Mouse (Mus musculus) liver, embryonic 15.5 days (tissue): ENCODE measurements at regions not wholly inside any gene's neighbourhood (a gene's known extent, or its start where the extent isn't known, plus 50 kb on each side); places are given as distances from the start of the nearest gene placed in this dataset.
A peak's percentile ranks its signal among the peaks of the same experiment; 100 is the strongest.
"Not testable (repeated sequence)": the region's sequence is repeated elsewhere in the genome, so short reads cannot be mapped to it uniquely, and the experiment has no call there.

Source experiments
- ATAC-seq: fragments of 200-750 bp; cut with Nextera tagmentation; 2 replicates; pipeline ENCODE4 v1.8.0; 2017; ENCODE audit warnings: moderate number of reproducible peaks, mild to moderate bottlenecking, moderate library complexity; ENCODE audit not compliant: insufficient read depth
- H3K27ac ChIP-seq: fragments of 300-500 bp; sonication (generic); replicated peaks from 2 replicates; pipeline ENCODE4 v1.5.1; 2015; ENCODE audit warnings: mild to moderate bottlenecking, inconsistent platforms
- H3K27me3 ChIP-seq: fragments of 300-500 bp; sonication (generic); 2 replicates; pipeline ENCODE4 v1.6.1; 2015; ENCODE audit warnings: mild to moderate bottlenecking, inconsistent platforms
- H3K36me3 ChIP-seq: fragments of 300-500 bp; sonication (generic); replicated peaks from 2 replicates; pipeline ENCODE4 v1.6.1; 2015; ENCODE audit warnings: moderate library complexity, mild to moderate bottlenecking, inconsistent platforms
- H3K4me1 ChIP-seq: fragments of 300-500 bp; sonication (generic); replicated peaks from 2 replicates; pipeline ENCODE4 v1.6.1; 2015; ENCODE audit warnings: inconsistent platforms
- H3K4me2 ChIP-seq: fragments of 300-500 bp; sonication (generic); 2 replicates; pipeline ENCODE4 v1.6.1; 2015; ENCODE audit warnings: moderate library complexity, mild to moderate bottlenecking, inconsistent platforms
- H3K4me3 ChIP-seq: fragments of 300-500 bp; sonication (generic); replicated peaks from 2 replicates; pipeline ENCODE4 v1.5.1; 2015; ENCODE audit warnings: mild to moderate bottlenecking, inconsistent platforms
- H3K9ac ChIP-seq: fragments of 300-500 bp; sonication (generic); 2 replicates; pipeline ENCODE4 v1.6.1; 2015; ENCODE audit warnings: moderate library complexity, mild to moderate bottlenecking, inconsistent platforms
- H3K9me3 ChIP-seq: fragments of 300-500 bp; sonication (generic); replicated peaks from 2 replicates; pipeline ENCODE4 v1.6.1; 2016; ENCODE audit warnings: inconsistent platforms
- WGBS: fragments of 180-500 bp; shearing (Covaris S2); methylation state at CpG from one replicate; pipeline ENCODE4 v1.1.7; 2015; ENCODE audit warnings: mixed read lengths; ENCODE audit not compliant: insufficient replicate concordance; 5-methylcytosine and 5-hydroxymethylcytosine counted together

- not testable (repeated sequence) for ATAC-seq, H3K36me3 ChIP-seq, H3K27me3 ChIP-seq, H3K4me3 ChIP-seq, H3K4me2 ChIP-seq, H3K9ac ChIP-seq, H3K27ac ChIP-seq, H3K9me3 ChIP-seq
- peaks cover 24% of the 10 kb centered on the region for H3K4me1 ChIP-seq
Observed at GRCm38 (mm10) chr17:50419551-50419950, 89.7 kb upstream of the Plcl2 start.

- 65% methylated on average over 10 of the region's 12 CpGs for WGBS
Observed at GRCm38 (mm10) chr17:50419966-50420365, 89.2 kb upstream of the Plcl2 start.

GRCm38 (mm10) chr17:50420690-50421089 is 88.5 kb upstream of the Plcl2 start:
- Histone ChIP-seq H3K9me3 (no peaks in the 10 kb centered on the region), H3K4me2 (no peak overlapping the region), H3K27ac (no peak overlapping the region), H3K27me3 (no peaks in the 10 kb centered on the region), H3K9ac (no peak overlapping the region), H3K4me1 (peaks cover 36% of the 10 kb centered on the region), H3K36me3 (no peaks in the 10 kb centered on the region), H3K4me3 (no peak overlapping the region)
- WGBS: 76% methylated on average over 6 of the region's 6 CpGs
- no peak for ATAC-seq

More at GRCm38 (mm10) chr17:50419966-50420365, 89.2 kb upstream of the Plcl2 start:
- no peak overlapping the region for H3K4me2 ChIP-seq
- no peaks in the 10 kb centered on the region for H3K36me3 ChIP-seq
- no peak overlapping the region for H3K9ac ChIP-seq
- peak; percentile 86 for ATAC-seq
- no peak overlapping the region for H3K4me3 ChIP-seq
- peaks cover 28% of the 10 kb centered on the region for H3K4me1 ChIP-seq
- no peaks in the 10 kb centered on the region for H3K27me3 ChIP-seq
- no peak overlapping the region; the same call in 1 of the 2 replicates for H3K27ac ChIP-seq
- no peaks in the 10 kb centered on the region for H3K9me3 ChIP-seq

- Histone ChIP-seq H3K9me3 (no peaks in the 10 kb centered on the region), H3K4me3 (no peak overlapping the region), H3K4me2 (no peak overlapping the region), H3K4me1 (peaks cover 43% of the 10 kb centered on the region), H3K27ac (no peak overlapping the region), H3K36me3 (no peaks in the 10 kb centered on the region), H3K27me3 (no peaks in the 10 kb centered on the region), H3K9ac (no peak overlapping the region)
- ATAC-seq: no peak
- WGBS: 88% methylated on average over 10 of the region's 10 CpGs
Observed at GRCm38 (mm10) chr17:50421476-50421875, 87.7 kb upstream of the Plcl2 start.

GRCm38 (mm10) chr17:50425110-50425509 is 84.1 kb upstream of the Plcl2 start:
- no peak overlapping the region for H3K9ac ChIP-seq
- no peaks in the 10 kb centered on the region for H3K36me3 ChIP-seq
- H3K9me3 ChIP-seq: no peaks in the 10 kb centered on the region
- WGBS: 15% methylated on average over 3 of the region's 3 CpGs
- H3K4me1 ChIP-seq: peaks cover 51% of the 10 kb centered on the region
- peak overlapping the region; percentile 73 for H3K27ac ChIP-seq
- no peak overlapping the region for H3K4me3 ChIP-seq
- H3K27me3 ChIP-seq: peaks cover 16% of the 10 kb centered on the region; the same call in 1 of the 2 replicates
- ATAC-seq: peak; percentile 100
- peak overlapping the region; percentile 37 for H3K4me2 ChIP-seq

GRCm38 (mm10) chr17:50425531-50425930 is 83.7 kb upstream of the Plcl2 start:
- H3K36me3 ChIP-seq: no peaks in the 10 kb centered on the region
- H3K4me1 ChIP-seq: peaks cover 47% of the 10 kb centered on the region
- H3K4me2 ChIP-seq: peak overlapping the region; percentile 37
- no peaks in the 10 kb centered on the region for H3K9me3 ChIP-seq
- peaks cover 16% of the 10 kb centered on the region; the same call in 1 of the 2 replicates for H3K27me3 ChIP-seq
- no peak overlapping the region for H3K4me3 ChIP-seq
- H3K9ac ChIP-seq: no peak overlapping the region
- peak overlapping the region; percentile 73 for H3K27ac ChIP-seq
- peak; percentile 55 for ATAC-seq
- WGBS: 30% methylated on average over 4 of the region's 4 CpGs

GRCm38 (mm10) chr17:50426146-50426545 is 83.1 kb upstream of the Plcl2 start:
- H3K36me3 ChIP-seq: no peaks in the 10 kb centered on the region
- H3K4me1 ChIP-seq: peaks cover 46% of the 10 kb centered on the region
- H3K27ac ChIP-seq: no peak overlapping the region
- peaks cover 16% of the 10 kb centered on the region; the same call in 1 of the 2 replicates for H3K27me3 ChIP-seq
- no peak overlapping the region for H3K4me3 ChIP-seq
- no peak for ATAC-seq
- H3K9ac ChIP-seq: no peak overlapping the region
- 68% methylated on average over 7 of the region's 7 CpGs for WGBS
- no peaks in the 10 kb centered on the region for H3K9me3 ChIP-seq
- no peak overlapping the region; the same call in 1 of the 2 replicates for H3K4me2 ChIP-seq

GRCm38 (mm10) chr17:50427331-50428003 is 81.7 kb upstream of the Plcl2 start:
- WGBS: 38% methylated on average over 10 of the region's 10 CpGs
- no peak for ATAC-seq
- H3K9ac ChIP-seq: no peak overlapping the region

GRCm38 (mm10) chr17:50428004-50428560 is 81.1 kb upstream of the Plcl2 start:
- H3K9me3 ChIP-seq: no peaks in the 10 kb centered on the region
- H3K4me3 ChIP-seq: no peak overlapping the region
- no peaks in the 10 kb centered on the region for H3K36me3 ChIP-seq
- peaks cover 20% of the 10 kb centered on the region for H3K27me3 ChIP-seq
- peaks cover 41% of the 10 kb centered on the region for H3K4me1 ChIP-seq
- H3K4me2 ChIP-seq: no peak overlapping the region
- H3K9ac ChIP-seq: no peak overlapping the region
- no peak for ATAC-seq
- no peak overlapping the region for H3K27ac ChIP-seq
- WGBS: 41% methylated on average over 5 of the region's 5 CpGs

More at GRCm38 (mm10) chr17:50427331-50428003, 81.7 kb upstream of the Plcl2 start:
- Histone ChIP-seq H3K27me3 (peaks cover 20% of the 10 kb centered on the region), H3K4me1 (peaks cover 41% of the 10 kb centered on the region), H3K9me3 (no peaks in the 10 kb centered on the region), H3K4me2 (no peak overlapping the region), H3K36me3 (no peaks in the 10 kb centered on the region), H3K27ac (no peak overlapping the region), H3K4me3 (no peak overlapping the region)

- Histone ChIP-seq H3K27me3 (peaks cover 24% of the 10 kb centered on the region), H3K9ac (no peak overlapping the region), H3K4me3 (no peak overlapping the region), H3K4me2 (no peak overlapping the region), H3K4me1 (peaks cover 7% of the 10 kb centered on the region), H3K36me3 (no peaks in the 10 kb centered on the region), H3K9me3 (no peaks in the 10 kb centered on the region), H3K27ac (no peak overlapping the region)
- 66% methylated on average over 6 of the region's 6 CpGs for WGBS
- ATAC-seq: no peak
Observed at GRCm38 (mm10) chr17:50432559-50432958, 76.6 kb upstream of the Plcl2 start.

GRCm38 (mm10) chr17:50438960-50439359 is 70.2 kb upstream of the Plcl2 start:
- ATAC-seq: no peak

More at GRCm38 (mm10) chr17:50438960-50439359, 70.2 kb upstream of the Plcl2 start:
- H3K4me1 ChIP-seq: peaks cover 13% of the 10 kb centered on the region
- H3K4me2 ChIP-seq: no peak overlapping the region
- peaks cover 4% of the 10 kb centered on the region; the same call in 1 of the 2 replicates for H3K27me3 ChIP-seq
- H3K36me3 ChIP-seq: no peaks in the 10 kb centered on the region
- no peak overlapping the region for H3K27ac ChIP-seq
- WGBS: 57% methylated on average over 5 of the region's 5 CpGs
- no peak overlapping the region for H3K9ac ChIP-seq
- no peaks in the 10 kb centered on the region for H3K9me3 ChIP-seq
- no peak overlapping the region for H3K4me3 ChIP-seq
